Mouse (Mus musculus): Measurements from ENCODE around the gene Trafd1.

DNA sequence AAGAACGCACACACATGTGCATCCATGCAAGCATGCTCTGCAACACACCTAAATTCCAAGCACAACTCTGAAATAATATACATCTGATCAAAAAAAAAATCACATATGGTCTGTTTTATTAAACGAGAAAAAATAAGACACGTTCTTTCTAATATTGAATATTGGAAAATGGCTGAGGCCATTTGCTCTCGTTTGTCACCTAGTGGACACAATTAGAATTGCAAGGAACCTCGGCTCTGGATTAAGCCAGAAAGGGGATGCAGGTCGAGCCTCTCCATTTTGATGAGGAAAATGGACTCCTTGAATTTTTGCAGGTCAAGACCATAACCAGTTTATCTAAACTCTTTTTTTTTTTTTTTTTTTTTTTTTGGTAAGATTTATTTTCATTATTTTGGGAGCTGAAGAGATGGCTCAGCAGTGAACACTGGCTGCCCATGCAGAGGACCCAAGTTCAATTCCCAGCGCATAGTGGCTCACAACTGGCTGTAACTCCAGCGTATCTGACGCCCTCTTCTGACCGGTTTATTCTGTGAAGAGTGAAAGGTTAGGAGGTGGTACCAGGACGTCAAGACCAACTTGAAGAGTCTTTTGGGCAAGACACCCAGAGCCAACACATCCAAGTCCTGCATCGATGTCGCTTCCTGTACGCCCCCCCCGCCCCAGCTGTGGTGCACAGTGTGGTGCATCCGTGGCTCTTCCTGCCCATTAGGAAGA lies 7.4 kb upstream of the Trafd1 start:
- TF ChIP-seq CTCF (IDR thresholded peaks at IDR 0.05; ENCODE audit: control insufficient read depth, insufficient read depth, low read length) (no peak), POLR2A (IDR thresholded peaks at IDR 0.05; ENCODE audit: borderline replicate concordance, control insufficient read depth, low read depth, low read length) (no peak)

Data from bone marrow, adult 2 months (tissue).